Mouse (Mus musculus): Measurements from ENCODE around the gene Fgfr2. TPM values are rescaled to one million over a fixed set of nuclear protein-coding genes. Genes with fewer than 3 reads are reported as not detected.

Gene Fgfr2
- polyA plus RNA-seq, 1 experiment from 2014 or later = 11.4 TPM

- no peaks in the 10 kb centered on the region for H3K36me3 ChIP-seq (ENCODE audit: control insufficient read depth, insufficient read depth)
- no peak overlapping the region for H3K27ac ChIP-seq (ENCODE audit: low read length)
- no peak for ATAC-seq (ENCODE audit: low read depth)
- no peaks in the 10 kb centered on the region for H3K9me3 ChIP-seq (replicated peaks; ENCODE audit: control insufficient read depth, low read length)
- peaks cover 8% of the 10 kb centered on the region; the same call in 1 of the 2 replicates for H3K27me3 ChIP-seq (ENCODE audit: control insufficient read depth, insufficient read depth, low read depth, low read length)
- no peak overlapping the region for H3K4me3 ChIP-seq (ENCODE audit: low read depth, low read length)
- H3K4me2 ChIP-seq (ENCODE audit: low read depth, low read length) = no peak overlapping the region
- no peak overlapping the region for H3K9ac ChIP-seq (ENCODE audit: low read depth, low read length)
- peaks cover 13% of the 10 kb centered on the region for H3K4me1 ChIP-seq (ENCODE audit: control insufficient read depth, low read depth, low read length)
- WGBS (ENCODE audit: insufficient replicate concordance) = 76% methylated on average over 6 of the region's 6 CpGs
Measured at GRCm38 (mm10) chr7:132817056-132817455, 306.1 kb downstream of the Fgfr2 start.

- WGBS (ENCODE audit: insufficient replicate concordance) = 77% methylated on average over 2 of the region's 2 CpGs
- no peak for ATAC-seq (ENCODE audit: low read depth)
- Histone ChIP-seq H3K9ac (ENCODE audit: low read depth, low read length) (no peak overlapping the region), H3K4me3 (ENCODE audit: low read depth, low read length) (no peak overlapping the region), H3K4me2 (ENCODE audit: low read depth, low read length) (no peak overlapping the region), H3K27ac (ENCODE audit: low read length) (no peak overlapping the region), H3K4me1 (ENCODE audit: control insufficient read depth, low read depth, low read length) (peaks cover 18% of the 10 kb centered on the region), H3K27me3 (ENCODE audit: control insufficient read depth, insufficient read depth, low read depth, low read length) (peaks cover 8% of the 10 kb centered on the region; the same call in 1 of the 2 replicates), H3K36me3 (ENCODE audit: control insufficient read depth, insufficient read depth) (no peaks in the 10 kb centered on the region), H3K9me3 (replicated peaks; ENCODE audit: control insufficient read depth, low read length) (no peaks in the 10 kb centered on the region)
Measured at GRCm38 (mm10) chr7:132816528-132816927, 306.6 kb downstream of the Fgfr2 start.

GRCm38 (mm10) chr7:132815081-132815480 lies 308.1 kb downstream of the Fgfr2 start:
- ATAC-seq (ENCODE audit: low read depth) = no peak
- peaks cover 30% of the 10 kb centered on the region for H3K4me1 ChIP-seq (ENCODE audit: control insufficient read depth, low read depth, low read length)
- H3K4me3 ChIP-seq (ENCODE audit: low read depth, low read length) = no peak overlapping the region
- H3K27me3 ChIP-seq (ENCODE audit: control insufficient read depth, insufficient read depth, low read depth, low read length) = peaks cover 8% of the 10 kb centered on the region; the same call in 1 of the 2 replicates
- no peak overlapping the region for H3K9ac ChIP-seq (ENCODE audit: low read depth, low read length)
- no peaks in the 10 kb centered on the region for H3K36me3 ChIP-seq (ENCODE audit: control insufficient read depth, insufficient read depth)
- no peak overlapping the region for H3K4me2 ChIP-seq (ENCODE audit: low read depth, low read length)
- WGBS (ENCODE audit: insufficient replicate concordance) = 86% methylated on average over 5 of the region's 5 CpGs
- no peak overlapping the region for H3K27ac ChIP-seq (ENCODE audit: low read length)
- no peaks in the 10 kb centered on the region for H3K9me3 ChIP-seq (replicated peaks; ENCODE audit: control insufficient read depth, low read length)

- peaks cover 8% of the 10 kb centered on the region; the same call in 1 of the 2 replicates for H3K27me3 ChIP-seq (ENCODE audit: control insufficient read depth, insufficient read depth, low read depth, low read length)
- peak overlapping the region; percentile 92 for H3K4me2 ChIP-seq (ENCODE audit: low read depth, low read length)
- H3K9ac ChIP-seq (ENCODE audit: low read depth, low read length) = peak overlapping the region; percentile 78
- H3K9me3 ChIP-seq (replicated peaks; ENCODE audit: control insufficient read depth, low read length) = no peaks in the 10 kb centered on the region
- WGBS (ENCODE audit: insufficient replicate concordance) = 2% methylated on average over 7 of the region's 7 CpGs
- peak overlapping the region; percentile 78 for H3K4me3 ChIP-seq (ENCODE audit: low read depth, low read length)
- no peak for ATAC-seq (ENCODE audit: low read depth)
- H3K27ac ChIP-seq (ENCODE audit: low read length) = no peak overlapping the region
- peaks cover 40% of the 10 kb centered on the region for H3K4me1 ChIP-seq (ENCODE audit: control insufficient read depth, low read depth, low read length)
- H3K36me3 ChIP-seq (ENCODE audit: control insufficient read depth, insufficient read depth) = no peaks in the 10 kb centered on the region
Measured at GRCm38 (mm10) chr7:132814089-132814450, 309.1 kb downstream of the Fgfr2 start.

GRCm38 (mm10) chr7:132813416-132814088 lies 309.6 kb downstream of the Fgfr2 start, which contains the start of gene Fam53b:
Gene Fam53b, minus strand, starts transcription at chr7:132813886.
- no peaks in the 10 kb centered on the region for H3K9me3 ChIP-seq (replicated peaks; ENCODE audit: control insufficient read depth, low read length)
- H3K9ac ChIP-seq (ENCODE audit: low read depth, low read length) = peak within 1 kb of the TSS; percentile 78
- peak within 1 kb of the TSS; percentile 83 for H3K27ac ChIP-seq (ENCODE audit: low read length)
- H3K27me3 ChIP-seq (ENCODE audit: control insufficient read depth, insufficient read depth, low read depth, low read length) = peaks cover 8% of the 10 kb centered on the region; the same call in 1 of the 2 replicates
- ATAC-seq (ENCODE audit: low read depth) = peak; percentile 49
- H3K4me2 ChIP-seq (ENCODE audit: low read depth, low read length) = peak within 1 kb of the TSS; percentile 92
- H3K36me3 ChIP-seq (ENCODE audit: control insufficient read depth, insufficient read depth) = no peaks in the 10 kb centered on the region
- WGBS (ENCODE audit: insufficient replicate concordance) = under 1% methylated on average over 84 of the region's 85 CpGs
- peak within 1 kb of the TSS; percentile 78 for H3K4me3 ChIP-seq (ENCODE audit: low read depth, low read length)
- peaks cover 45% of the 10 kb centered on the region for H3K4me1 ChIP-seq (ENCODE audit: control insufficient read depth, low read depth, low read length)

GRCm38 (mm10) chr7:132812619-132813415 lies 310.3 kb downstream of the Fgfr2 start:
- under 1% methylated on average over 58 of the region's 59 CpGs for whole genome bisulfite sequencing (ENCODE audit: insufficient replicate concordance)

GRCm38 (mm10) chr7:132811716-132812618 lies 311.2 kb downstream of the Fgfr2 start:
- peaks cover 48% of the 10 kb centered on the region for H3K4me1 ChIP-seq (ENCODE audit: control insufficient read depth, low read depth, low read length)
- H3K36me3 ChIP-seq (ENCODE audit: control insufficient read depth, insufficient read depth) = no peaks in the 10 kb centered on the region
- peak overlapping the region; percentile 83 for H3K27ac ChIP-seq (ENCODE audit: low read length)
- peak overlapping the region; percentile 78 for H3K9ac ChIP-seq (ENCODE audit: low read depth, low read length)
- no peak for ATAC-seq (ENCODE audit: low read depth)
- H3K4me3 ChIP-seq (ENCODE audit: low read depth, low read length) = peak overlapping the region; percentile 78
- H3K4me2 ChIP-seq (ENCODE audit: low read depth, low read length) = peak overlapping the region; percentile 92
- H3K27me3 ChIP-seq (ENCODE audit: control insufficient read depth, insufficient read depth, low read depth, low read length) = peaks cover 8% of the 10 kb centered on the region; the same call in 1 of the 2 replicates
- WGBS (ENCODE audit: insufficient replicate concordance) = 4% methylated on average over 23 of the region's 23 CpGs
- no peaks in the 10 kb centered on the region for H3K9me3 ChIP-seq (replicated peaks; ENCODE audit: control insufficient read depth, low read length)

More at GRCm38 (mm10) chr7:132812619-132813415, 310.3 kb downstream of the Fgfr2 start:
- no peaks in the 10 kb centered on the region for H3K9me3 ChIP-seq (replicated peaks; ENCODE audit: control insufficient read depth, low read length)
- peak overlapping the region; percentile 92 for H3K4me2 ChIP-seq (ENCODE audit: low read depth, low read length)
- peak; percentile 39 for ATAC-seq (ENCODE audit: low read depth)
- H3K36me3 ChIP-seq (ENCODE audit: control insufficient read depth, insufficient read depth) = no peaks in the 10 kb centered on the region
- peaks cover 8% of the 10 kb centered on the region; the same call in 1 of the 2 replicates for H3K27me3 ChIP-seq (ENCODE audit: control insufficient read depth, insufficient read depth, low read depth, low read length)
- H3K9ac ChIP-seq (ENCODE audit: low read depth, low read length) = peak overlapping the region; percentile 78
- H3K27ac ChIP-seq (ENCODE audit: low read length) = peak overlapping the region; percentile 83
- peaks cover 48% of the 10 kb centered on the region for H3K4me1 ChIP-seq (ENCODE audit: control insufficient read depth, low read depth, low read length)
- peak overlapping the region; percentile 78 for H3K4me3 ChIP-seq (ENCODE audit: low read depth, low read length)

- Histone ChIP-seq H3K9ac (ENCODE audit: low read depth, low read length) (no peak overlapping the region), H3K9me3 (replicated peaks; ENCODE audit: control insufficient read depth, low read length) (no peaks in the 10 kb centered on the region), H3K4me1 (ENCODE audit: control insufficient read depth, low read depth, low read length) (peaks cover 58% of the 10 kb centered on the region), H3K36me3 (ENCODE audit: control insufficient read depth, insufficient read depth) (no peaks in the 10 kb centered on the region), H3K4me2 (ENCODE audit: low read depth, low read length) (peak overlapping the region; percentile 92), H3K27me3 (ENCODE audit: control insufficient read depth, insufficient read depth, low read depth, low read length) (peaks cover 8% of the 10 kb centered on the region; the same call in 1 of the 2 replicates), H3K27ac (ENCODE audit: low read length) (no peak overlapping the region), H3K4me3 (ENCODE audit: low read depth, low read length) (peak overlapping the region; percentile 78)
- 82% methylated on average over 1 of the region's 1 CpGs for WGBS (ENCODE audit: insufficient replicate concordance)
- ATAC-seq (ENCODE audit: low read depth) = peak; percentile 66
Measured at GRCm38 (mm10) chr7:132810879-132811278, 312.3 kb downstream of the Fgfr2 start.
